Mouse (Mus musculus): ENCODE data around the gene Tkfc.

The Tkfc gene

DNA sequence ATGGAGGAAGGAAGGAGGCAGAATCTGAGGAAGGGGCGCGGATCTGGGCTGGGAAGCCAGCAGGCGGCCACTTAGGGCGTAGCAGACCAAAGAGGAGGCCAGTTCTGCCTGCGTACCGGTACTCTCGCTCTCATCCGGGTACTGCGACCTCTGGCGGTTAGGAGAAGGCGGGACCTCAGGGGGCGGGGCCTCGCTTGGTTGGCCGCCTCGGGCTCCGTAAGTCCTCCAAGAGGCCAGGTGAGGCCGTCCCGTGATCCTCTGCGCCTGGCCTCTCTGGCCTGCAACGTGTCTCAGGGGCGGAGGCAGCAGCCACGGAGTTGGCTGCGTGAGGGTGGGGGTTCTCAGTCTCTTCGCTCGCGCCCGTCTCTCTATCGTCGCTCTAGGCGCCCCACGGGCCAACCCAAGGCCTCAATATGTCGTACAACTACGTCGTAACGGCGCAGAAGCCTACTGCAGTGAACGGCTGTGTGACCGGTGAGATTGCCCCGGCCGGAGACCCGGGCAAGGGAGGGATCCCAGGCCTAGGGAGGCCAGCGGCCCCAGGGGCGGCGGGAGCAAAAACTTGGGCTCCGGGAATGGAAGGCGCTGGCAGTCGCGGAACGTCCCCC lies at the start of gene Tkfc, which contains the start of gene Ddb1:
Tkfc (minus strand) TSS at position 362 of the 608 bp plus-strand sequence.
Ddb1 (plus strand) TSS at position 35 of the 608 bp plus-strand sequence.
- DNase-seq (ENCODE audit: low spot score), result peak; percentile 99

DNA sequence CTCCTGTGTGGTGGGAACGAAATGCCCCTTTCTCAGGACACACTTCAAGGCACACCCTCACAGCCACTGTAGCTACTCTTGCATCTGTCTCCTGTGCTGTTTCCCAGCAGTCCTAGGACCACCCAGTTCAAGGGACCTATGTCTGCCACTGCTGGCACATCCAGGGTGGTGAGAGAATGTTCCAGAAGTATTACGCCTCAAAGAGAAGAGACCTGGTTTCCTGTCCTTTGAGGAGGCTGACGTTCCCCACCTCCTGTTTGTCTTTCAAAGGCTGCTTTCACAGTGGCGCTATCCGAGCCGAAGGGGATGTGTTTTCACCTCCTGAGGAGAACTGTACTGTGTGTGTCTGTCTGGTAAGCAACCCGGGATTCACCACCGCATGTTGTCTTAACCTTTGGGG lies 42.7 kb upstream of the Tkfc start:
- no peak for DNase-seq (ENCODE audit: low spot score)

DNA sequence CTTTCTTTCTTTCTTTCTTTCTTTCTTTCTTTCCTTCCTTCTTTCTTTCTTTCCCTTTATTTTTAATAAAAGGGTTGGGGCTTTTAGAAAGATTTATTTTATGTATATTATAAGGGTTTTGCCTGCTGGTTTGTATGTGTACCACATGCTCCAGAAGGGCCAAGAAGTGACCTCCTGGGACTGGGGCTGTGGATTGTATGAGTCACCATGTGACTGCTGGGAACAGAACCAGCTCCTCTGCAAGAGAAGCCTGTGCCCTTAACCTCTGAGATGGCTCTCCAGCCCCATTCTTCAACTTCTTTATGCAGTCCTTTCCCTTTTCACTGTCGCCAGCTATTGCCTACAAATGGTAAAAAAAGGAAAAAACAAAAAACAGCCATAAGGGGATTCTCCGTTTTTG lies 40.2 kb upstream of the Tkfc start:
- DNase-seq (ENCODE audit: low spot score), result peak; percentile 95

DNA sequence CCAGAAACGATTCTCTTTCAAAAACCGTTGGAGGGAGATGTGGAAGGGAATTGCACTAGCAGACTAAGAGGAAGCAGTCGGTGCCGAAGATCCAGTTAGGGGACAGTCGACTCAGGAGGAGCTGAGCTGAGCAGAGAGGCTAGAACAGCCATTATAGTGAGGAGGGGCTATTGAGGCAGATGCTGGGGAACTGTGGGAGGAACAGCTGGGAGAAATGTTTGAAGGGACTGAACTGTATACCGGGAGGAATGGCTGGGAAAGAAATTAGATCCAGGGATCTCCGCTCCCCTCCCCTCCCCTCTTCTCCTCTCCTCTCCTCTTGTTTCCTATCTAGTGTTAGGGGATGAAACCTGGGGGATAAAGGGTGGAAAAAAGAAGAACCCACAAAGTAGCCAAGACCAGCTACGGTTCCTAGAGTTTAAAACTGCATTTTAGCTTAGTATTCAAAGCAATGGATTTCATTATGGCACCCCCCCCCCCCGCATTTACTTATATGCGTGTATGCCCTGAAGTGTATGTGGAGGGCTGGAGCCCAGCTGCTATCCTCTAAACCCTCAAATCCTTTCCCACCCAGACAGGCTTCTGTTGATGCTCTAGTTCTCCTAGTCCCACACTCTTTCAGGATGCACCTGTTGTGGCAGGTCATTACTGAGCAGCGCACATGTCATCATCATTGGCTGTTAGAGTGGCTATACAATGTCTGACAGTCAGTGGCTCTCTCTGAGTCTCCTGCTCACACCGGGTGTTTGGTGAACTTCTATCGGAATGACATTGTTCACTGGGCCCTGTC lies 35.3 kb upstream of the Tkfc start:
- no peak for DNase-seq (ENCODE audit: low spot score)

DNA sequence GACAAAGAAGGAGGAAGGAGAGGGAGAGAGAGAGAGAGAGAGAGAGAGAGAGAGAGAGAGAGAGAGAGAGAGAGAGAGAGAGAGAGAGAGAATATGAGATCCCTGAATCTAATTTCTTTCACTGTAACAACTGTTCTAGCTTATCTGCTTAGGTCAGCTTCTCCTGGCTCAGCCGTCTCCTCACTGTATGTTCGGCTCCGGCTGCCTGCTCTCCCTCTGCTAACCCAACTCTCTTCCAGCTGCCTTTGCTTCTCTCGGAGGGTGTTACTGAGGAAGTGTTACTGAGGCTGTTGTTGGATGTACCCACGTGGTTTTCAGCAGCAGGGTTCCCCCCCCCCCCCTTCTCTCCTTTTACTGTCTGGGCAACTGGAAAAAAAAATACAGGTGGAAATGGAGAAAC lies 34.6 kb upstream of the Tkfc start:
- no peak for DNase-seq (ENCODE audit: low spot score)

DNA sequence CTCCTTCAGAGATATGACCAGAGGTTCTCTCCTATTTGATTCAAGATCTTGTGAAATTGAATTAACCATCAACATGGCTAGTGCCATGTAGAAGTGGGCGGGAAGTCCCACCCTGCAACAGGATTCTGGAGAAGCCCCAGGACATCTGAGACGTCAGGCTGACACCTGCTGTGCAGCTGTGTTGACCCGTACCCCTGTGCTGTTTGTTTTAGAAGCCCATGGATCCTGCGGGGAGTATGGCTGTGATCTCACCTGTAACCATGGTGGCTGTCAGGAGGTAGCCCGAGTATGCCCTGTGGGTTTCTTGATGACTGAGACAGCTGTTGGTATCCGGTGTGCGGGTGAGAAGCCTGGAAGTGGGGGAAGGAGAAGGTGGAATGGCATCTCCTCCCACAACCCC lies 32.4 kb upstream of the Tkfc start:
- DNase-seq (ENCODE audit: low spot score), result no peak

DNA sequence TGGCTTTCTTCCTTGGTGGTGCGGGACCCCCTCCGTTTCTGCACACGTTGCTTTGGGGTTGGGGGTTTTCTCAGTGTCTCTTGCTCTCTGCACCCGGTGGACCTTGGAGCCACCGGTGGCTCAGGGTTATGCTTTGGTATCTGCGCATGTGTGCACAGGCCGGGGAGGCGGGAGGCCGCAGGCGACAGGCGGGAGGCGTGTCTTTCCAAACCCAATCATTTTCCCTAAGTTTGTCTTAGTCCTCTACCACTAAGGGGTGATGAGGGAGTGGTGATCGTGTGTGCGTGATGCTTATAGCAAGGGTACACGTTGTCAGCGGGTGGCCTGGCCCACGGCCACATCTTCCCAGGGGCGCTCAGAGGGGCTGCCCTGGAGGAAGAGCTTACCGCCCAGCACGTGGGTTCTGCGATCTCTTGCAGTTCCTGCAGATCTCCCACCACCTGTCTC lies 29.4 kb upstream of the Tkfc start:
- no peak for DNase-seq (ENCODE audit: low spot score)

DNA sequence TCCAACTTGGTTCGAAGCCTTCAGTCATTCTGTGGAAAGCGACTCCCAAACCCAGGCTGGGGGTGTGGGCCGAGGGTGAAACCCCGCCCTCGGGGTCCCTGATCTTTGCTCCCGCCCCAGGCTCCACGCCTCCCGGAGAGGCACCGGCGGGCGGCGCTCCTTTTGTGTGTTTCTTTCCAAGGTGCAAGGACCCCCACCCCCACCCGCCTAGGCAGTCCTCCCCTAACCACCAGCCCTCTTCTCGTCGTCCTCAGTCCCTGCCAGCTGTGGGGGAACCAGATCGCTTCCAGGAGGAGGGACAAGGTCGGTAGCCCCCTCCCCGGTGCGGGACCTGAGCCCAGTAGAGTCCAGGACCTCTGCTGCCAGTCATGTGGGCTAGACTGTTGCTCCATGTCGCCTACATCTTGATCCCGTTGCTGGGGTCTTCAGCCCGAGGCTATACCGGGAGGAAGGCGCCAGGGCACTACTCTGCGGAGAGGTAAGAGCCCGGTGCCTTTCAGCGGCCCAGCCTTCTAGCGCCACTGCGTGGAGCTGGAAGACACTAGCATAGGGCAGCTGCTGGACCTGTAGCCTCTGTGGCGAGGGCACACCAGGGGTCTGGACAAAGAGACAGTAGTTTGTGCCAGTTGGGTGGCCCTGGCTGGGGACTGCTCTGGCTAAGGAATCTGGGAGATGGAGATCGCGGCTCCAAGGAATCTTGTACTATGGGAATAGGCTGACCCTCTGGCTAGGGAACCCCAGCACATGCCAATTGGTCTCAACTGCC lies 28.8 kb upstream of the Tkfc start, which contains the start of gene Vwce:
Vwce (plus strand) TSS at position 108 of the 766 bp plus-strand sequence.
- no peak for DNase-seq (ENCODE audit: low spot score)

DNA sequence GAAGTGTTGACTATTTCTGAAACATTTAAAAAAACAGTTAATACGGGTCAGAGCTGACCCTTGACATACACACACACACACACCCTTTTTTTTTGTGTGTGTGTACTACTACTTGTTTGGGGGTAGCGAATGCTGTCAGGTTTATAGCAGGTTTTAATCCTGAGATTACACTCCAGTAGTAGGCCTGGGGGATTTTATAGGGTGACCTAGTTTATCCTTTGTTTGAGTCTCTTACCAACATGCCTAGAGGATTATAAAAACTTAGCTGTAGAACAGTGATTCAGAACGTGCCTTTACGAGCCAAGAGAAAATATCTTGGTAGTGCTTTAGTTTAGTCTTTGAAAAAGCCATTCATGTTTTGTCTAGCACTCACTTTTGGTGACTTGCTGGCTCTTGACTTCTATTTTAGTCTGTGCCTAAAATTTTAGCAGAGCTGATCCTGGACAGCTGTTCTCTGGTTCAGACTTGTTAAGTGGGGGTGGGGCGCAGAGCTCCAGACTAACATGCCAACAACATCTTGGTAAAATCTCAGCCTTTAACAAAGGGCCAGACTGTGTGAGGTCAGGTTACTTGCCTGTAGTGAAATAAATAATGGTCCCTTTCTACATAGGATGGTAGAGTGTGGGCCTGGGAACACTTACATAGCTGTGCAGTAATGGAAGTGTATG lies 3.3 kb upstream of the Tkfc start:
- peak; percentile 43 for DNase-seq (ENCODE audit: low spot score)

DNA sequence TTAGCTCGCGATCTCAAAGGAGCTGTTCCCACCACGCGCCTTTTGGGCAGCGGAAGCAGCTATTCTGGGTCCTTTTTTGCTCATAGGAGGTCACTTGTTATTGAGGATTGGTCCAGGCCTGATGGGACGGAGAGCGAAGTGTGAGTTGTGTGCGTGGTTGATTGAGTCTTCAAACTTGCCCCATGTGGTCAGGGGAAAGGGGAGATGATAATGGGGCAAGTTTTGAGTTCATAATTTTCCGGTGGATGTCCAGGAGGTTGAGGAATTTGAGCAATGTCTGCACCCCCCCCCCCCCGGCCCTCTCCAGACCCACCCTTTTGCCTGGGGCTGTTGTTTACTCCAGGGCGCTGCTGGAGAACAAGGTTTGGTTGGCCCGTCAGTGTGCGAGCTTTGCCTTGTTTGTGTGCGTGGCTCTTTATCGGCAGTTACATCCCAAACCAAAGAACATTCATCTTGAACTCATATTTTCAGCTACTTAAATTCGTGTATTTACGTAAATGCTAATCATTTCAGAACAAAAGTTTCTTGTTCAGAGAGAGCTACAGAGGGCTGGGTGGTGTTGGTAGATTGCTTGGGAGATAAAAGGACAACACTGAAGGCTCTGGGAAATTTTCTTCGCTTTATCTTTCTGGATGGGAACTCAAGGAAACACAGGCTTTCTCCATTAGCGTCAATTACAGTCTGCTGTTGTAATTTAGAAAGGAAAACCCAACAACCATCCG lies 608 bp upstream of the Tkfc start:
- DNase-seq (ENCODE audit: low spot score), result peak; percentile 61

DNA sequence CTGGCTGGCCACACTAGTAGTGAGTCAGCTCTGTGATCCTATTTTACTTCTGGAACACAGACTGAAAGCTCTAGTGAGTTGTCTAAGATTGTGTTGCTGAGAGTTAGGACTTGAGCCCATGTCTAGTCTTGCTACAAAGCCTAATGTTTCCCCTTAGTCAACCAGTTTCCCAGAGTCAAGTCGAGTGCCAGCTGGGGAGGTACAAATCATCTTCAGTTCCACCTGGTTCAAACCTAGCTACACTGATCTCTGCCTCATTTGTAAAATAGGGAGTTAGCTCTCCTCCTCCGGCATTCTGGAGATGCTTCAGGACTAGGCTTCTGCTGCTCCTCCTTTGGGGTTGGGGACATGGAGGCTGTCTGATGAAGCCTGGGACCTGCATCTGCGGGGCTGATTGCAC lies 920 bp downstream of the Tkfc start:
- DNase-seq (ENCODE audit: low spot score), result peak; percentile 34

DNA sequence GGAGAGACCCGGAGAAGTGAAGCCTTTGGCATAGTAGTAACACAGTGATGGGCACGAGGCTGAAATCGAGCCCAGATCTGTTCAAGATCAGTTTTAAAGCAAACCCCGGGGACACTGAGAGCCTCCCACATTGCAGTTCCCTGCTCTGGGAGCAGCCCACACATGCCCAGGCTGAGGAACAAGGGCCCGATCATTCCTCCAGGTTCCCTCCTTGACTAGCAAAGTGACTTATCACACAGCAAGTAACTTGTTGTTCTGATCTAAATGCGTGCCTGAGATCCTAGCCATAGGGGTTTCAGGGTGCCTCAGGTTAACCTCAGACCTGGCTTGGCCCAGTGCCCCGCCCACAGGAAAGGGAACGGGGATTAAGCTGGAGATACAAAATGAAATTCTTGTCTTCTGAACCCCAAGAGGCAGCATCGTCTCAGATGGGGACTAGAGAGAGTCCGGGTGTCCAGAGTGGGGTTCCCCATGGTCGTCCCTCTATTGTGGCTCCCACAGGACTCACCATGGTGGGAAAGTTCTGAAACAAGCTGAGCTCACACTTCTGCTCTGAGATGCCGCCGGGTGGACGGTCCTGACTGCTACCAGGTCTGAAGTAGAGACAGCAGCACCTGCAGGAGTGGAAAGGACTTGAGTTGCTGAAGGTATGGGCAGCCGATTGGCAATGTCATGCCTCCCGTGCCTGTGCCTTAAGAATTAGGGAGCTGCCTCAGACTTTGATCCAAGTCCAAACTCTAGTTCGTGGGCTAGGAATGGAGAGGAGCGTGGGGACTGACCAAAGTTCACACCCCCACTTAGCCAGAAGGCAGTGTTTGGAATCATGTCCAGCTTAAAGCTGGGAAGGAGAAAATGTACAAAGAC lies 1.6 kb downstream of the Tkfc start:
- no peak for DNase-seq (ENCODE audit: low spot score)

DNA sequence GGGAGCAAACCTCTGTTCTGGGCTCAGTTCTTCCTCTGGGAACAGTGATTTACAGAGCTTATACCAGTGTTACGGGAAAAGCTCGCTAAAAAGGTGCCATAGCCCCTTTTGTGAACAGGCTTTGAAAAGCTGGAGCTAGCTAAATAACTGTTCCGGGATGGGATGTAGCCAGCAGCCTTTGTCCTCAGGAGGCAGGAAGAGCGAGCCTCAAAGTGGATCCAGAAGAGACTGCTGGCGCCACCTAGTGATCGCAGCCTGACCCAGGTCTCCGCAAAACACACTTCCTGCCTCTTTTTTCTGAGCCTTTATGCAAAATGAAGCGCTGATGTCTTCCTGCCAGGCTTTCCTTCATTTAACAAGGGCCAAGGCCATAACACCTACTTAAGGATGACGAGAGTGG lies 2.7 kb downstream of the Tkfc start:
- DNase-seq (ENCODE audit: low spot score), result peak; percentile 97

DNA sequence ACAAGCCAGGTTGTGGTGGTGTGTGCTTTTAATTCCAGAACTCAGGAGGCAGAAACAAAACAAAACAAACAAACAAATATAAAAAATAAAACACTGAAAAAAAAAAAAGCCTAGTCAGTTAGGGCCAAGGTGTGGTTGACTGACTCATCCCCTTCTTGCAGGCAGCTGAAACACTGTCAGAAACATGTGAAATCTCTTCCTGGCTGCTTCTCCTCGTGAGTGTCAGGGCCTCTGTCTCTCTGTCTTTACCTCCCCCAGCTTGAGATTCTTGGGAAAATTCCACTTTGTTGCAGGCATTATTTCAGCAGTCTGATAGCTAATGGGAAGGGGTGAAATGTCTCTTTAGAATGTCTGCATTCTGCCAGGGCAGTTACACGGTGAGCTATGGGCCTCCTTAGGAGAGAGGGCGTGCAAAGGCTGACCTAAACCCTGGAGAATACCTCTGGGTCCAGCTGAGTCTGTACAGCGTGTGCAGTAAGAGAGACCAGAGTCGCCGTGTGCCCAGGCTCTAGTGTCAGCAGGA lies 3.1 kb downstream of the Tkfc start:
- no peak for DNase-seq (ENCODE audit: low spot score)

DNA sequence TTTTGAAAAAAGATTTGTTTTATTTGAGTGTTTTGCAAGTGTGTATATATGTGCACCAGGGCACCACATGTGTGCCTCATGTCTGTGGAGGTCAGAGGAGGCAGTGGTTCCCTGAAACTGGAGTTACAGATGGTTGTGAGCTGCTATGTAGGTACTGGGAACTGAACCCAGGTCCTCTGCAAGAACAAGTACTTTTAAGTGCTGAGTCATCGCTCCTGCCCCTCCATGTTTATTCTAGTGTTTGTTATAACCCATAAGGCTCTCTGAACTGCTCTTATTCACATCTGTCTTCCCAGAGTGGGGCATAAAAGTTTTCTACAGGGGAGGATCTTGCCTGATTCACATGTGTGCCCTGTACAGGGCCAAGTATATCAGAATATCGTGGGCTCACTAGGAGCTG lies 5.8 kb downstream of the Tkfc start:
- DNase-seq (ENCODE audit: low spot score), result no peak

DNA sequence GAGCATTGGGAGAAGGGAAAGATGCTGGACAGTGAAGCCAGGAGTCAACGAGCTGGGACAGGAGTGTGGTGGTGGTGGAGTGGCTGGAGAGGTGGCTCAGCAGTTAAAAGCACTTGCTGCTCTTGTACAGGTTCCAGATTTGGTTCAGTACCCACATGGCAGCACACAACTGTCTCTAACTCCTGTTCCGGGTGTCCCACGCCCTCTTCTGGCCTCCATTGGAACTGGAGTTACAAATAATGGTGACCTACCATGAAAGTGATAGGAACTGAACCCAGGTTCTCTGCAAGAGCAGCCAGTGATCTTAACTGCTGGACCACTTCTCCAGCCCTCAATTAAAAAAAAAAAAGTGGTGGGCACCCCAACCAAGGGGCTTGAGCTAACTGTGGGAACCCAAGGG lies 7.3 kb downstream of the Tkfc start:
- DNase-seq (ENCODE audit: low spot score), result no peak

DNA sequence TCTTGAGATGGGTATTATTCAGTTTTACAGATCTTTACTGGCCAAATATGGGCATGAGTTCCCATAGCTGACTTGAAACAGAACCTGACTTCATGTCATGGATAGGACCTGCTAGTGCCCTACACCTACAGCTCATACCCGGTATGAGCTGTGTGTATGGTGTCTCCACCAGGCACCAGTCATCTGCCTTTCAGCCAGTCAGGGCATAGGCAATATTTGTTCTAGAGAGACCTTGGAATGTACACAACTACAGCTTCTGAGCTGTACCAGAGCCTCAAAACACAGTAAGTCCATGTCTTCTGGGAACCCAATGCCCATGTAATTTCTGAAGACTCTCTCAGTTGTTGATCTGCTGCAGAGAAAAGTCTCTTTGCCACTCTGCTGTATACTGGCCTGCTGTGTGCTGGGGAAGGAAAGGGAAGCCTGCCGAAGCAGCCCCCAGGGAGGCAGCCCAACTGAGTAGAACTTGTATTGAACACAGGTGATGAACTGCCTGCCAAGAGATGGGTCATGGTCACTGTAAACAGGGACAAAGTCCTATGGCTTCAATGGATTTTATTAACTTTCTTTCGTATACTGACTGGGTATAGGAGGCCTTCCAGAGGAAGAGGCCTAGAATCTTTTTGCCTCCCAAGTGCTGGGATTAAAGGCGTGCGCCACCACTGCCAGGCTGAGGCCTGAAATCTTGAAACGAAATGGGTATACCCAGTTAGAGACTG lies 13.6 kb downstream of the Tkfc start:
- no peak for DNase-seq (ENCODE audit: low spot score)

DNA sequence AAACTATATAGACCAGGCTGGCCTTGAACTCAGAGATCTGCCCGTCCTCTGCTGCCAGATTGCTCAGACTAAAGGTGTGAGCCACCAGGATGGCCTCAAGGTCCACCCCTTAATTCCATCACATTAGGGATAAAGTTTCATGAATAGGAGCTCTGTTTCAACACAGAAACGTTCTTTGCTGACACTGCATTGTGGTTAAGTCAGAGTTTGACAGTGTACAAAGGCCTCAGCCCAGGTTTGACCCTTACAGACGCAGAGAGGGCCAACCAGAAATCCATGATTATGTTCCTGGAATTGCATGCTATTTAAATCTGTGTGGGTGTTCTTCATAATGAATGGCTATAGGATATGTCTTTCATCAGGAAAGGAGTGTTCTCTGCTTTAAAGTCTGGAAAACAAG lies 15.2 kb downstream of the Tkfc start:
- no peak for DNase-seq (ENCODE audit: low spot score)

DNA sequence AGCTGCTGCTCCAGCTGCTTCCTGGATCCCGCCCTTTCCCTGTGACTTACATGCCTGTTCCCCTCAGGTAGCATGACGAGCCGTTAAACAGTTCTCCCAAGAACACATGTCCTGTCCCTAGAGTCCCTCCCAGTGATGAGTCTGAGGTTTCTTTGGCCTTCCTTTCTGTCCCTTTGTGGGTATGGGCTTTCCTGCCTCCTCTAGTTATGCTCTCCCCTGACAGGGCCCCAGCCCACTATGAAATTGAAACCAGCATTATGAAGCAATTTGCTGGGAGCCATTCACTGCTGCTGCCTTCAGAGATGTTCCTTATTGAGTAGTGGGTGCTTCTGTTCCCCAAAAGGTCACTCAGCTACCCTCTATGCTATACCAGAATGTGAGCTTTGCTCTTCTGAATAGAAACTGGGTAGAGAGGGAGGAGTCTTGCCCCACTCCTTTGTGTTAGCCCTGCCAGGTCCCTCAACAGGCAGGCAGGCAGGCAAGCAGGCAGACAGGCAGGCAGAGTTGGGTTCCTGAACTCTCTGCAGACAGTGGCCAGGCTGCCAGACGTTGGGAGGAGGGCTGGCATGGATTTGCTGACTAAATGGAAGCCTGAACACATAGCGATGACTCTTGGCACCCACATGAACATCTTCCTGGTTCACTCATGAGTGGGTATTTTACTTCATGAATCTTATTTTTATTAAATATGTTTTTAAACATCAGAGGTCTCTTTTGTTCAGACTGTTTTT lies 16.2 kb downstream of the Tkfc start:
- DNase-seq (ENCODE audit: low spot score), result peak; percentile 51

Measured in adipocyte (in vitro differentiated cells).